Mouse (Mus musculus) monocyte, adult 2 months (primary cell): Measurements from ENCODE around the gene Sptlc3.

ENCODE experiments used
- DNase-seq, 2 experiments: peaks; one replicate each; pipeline ENCODE4 v3.0.0; 2022; ENCODE audit warnings: low spot score in 2 of 2, low read depth in 1 of 2

The Sptlc3 gene

DNA sequence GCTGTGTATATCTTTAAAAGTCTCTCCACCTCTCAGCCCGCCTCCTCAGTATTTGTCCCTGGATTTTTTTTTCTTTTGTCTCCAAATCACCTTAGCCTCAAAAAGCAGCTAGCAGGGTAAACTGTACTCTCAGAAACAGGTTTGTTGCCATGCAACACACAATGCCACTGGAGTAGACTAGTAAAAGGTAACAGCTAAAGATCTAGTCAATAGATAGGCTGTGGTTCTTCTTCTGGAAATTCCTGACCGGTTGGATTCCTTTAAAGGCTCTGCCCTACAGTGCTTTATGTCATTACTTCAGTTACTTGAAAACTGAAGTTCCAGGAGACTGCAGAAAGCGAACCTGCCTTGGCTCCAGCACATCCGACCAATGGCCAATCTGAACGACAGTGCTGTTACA, at the start of gene Sptlc3:
Gene Sptlc3 (plus strand): TSS at position 78 of the 400 bp plus-strand sequence.
- DNase-seq, result no peak

DNA sequence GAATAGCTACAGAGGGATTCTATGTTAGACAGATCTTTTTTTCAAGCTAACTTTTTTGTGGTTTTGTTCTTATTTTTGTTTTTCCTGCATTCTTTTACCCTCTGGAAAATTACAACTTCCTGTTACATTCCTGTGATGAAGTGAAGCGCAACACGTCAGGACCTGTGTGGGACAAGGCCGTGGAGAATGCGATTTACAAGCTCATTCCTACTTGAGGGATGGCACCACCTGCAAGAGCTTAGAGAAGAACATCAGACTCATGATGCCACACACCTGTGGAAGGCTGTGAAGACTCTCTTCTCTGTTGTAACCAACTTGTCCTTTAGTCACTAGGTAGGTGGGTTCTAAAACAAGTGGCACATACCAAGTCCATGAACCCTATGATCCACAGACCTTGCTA, 26.0 kb upstream of the Sptlc3 start:
- DNase-seq, result no peak

DNA sequence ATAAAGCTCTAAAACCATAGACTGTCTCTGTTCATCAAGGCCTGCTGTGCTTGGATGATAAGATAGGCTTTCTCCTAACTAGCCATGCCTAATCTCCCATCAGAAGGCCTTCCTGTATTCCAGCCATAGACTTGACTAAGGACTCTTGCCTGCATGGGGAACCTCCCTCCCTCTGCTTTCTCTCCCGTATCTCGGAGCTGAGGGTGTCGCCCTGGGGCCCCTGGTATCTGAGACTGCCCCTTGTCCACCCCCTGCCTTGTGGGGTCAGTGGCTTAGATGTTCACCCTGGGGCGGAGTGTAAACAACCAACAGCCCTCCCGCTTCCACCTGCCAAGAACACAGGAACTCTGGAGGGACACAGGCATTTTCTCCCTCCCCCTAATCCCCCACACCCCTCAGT, 5.0 kb upstream of the Sptlc3 start:
- DNase-seq, result no peak

DNA sequence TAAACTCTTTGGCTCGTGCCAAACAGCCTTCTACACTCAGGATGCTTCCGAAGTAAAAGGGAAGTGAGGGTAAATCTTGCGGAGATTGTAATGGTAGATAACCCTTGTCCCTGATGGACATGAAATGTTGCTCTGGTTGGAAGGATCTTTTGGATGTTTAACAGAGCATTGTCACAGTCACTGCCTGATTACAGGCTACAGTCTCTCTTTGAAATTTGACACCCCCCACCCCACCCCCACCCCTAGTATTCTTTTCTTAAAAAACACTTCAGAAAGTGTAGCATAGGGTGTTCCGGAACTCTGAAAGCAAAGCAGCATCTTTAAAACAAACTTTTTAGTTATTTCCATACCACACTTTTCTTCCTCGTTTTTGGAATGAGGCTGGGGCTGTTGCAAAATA, 916 bp downstream of the Sptlc3 start:
- no peak for DNase-seq

DNA sequence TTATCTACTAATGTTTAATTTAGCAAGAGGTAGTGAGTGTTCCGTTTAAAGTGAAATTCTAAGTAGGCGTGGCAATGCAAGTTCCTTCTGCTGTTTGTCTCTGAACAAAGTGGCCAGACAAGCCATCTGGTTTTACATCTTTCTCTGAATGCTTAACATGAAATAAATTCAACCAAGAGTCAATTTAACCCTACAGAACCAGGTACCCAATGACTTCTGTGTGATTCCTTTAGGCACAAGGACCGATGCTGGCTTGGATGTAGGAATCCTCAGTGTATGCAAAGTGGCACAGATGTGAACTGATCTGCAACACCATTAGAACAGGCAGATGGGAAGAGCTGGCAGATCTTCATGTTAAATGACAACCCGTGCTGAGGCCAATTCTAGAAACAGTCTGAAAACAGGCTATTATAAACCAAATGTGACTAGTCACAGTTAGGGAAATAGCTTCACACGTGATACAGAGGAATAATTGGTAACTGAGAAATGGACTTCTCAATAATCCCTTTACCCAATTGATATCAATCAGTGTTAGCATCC, 68.3 kb downstream of the Sptlc3 start:
- DNase-seq, result no peak

DNA sequence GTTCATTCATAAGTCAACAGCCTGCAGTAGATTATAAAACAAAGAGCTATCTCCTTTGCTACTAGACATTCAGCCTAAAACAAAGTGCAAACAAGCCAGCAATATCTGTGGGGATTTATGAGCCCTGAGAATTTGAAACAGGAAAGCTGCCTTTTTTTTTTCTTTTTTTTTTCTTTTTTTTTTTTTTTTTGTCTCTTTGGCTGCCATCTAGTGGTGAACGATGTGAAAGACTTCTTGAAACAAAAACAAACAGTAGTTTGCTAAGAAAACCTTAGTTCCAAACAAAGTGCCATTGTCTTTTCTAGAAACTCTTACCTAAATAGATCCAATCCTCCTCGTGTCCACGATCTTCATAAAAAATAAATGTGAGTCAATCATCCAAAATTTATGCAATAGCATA, 85.6 kb downstream of the Sptlc3 start:
- no peak for DNase-seq

DNA sequence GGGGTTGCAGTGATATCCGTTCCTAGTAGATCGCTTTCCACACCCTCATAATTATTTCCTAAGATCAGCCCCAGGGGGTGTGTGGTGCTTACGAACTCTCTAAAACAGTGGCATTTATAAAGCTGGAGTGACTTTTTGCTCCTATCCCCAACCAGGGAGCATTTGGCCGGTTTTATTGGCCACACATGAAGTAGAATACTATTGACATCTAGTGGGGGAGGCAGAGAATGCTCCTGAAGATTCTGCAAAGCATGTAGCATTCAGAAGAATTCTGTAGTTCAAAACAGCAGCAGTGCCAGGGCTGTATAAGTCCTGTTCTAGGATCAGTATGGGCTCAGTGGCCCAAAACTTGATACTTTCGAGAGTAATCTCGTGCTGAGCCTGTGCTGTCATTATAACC, 89.1 kb downstream of the Sptlc3 start:
- DNase-seq, result no peak

DNA sequence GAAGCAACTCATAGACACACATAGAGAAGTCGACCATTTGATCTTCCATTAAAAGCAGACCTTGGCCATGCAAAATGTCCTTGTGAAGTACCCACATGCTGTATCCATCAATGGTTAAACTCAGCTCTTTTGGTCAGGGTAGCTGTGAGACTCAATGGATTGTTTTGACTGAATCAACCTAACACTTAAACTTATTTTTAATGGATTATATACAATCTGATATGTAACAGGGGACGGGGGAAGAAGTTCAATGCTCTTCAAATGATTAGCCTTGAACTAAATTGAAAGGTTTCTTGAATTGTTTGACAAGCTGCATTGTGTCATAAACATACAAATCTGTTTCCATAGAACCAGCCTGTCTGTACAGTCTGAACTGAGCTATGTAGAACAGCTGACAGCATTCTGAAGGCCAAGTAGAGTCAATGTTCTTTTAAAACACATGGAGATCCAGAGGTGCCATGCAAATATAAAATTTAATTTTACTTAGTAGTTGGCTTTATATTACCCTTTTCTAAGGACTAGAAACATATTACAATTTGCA, 94.0 kb downstream of the Sptlc3 start:
- no peak for DNase-seq

DNA sequence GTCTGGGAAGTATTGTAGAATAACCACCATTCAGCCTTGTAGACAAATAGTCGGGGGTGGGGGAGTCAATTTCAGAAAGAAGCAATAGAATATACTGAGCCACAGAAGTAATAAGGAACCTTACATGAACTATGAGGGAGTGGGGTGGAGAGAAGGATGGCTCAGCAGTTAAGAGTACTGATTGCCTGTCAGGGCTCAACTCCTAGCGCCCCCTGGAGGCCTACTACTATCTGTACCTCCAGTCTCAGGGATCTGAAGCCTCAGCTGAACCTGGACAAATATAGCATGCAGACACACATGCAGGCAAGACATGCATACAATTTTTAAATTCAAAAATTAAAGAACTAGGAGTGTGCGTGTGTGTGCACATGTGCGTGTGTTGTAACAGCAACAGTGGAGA, 96.2 kb downstream of the Sptlc3 start:
- no peak for DNase-seq

DNA sequence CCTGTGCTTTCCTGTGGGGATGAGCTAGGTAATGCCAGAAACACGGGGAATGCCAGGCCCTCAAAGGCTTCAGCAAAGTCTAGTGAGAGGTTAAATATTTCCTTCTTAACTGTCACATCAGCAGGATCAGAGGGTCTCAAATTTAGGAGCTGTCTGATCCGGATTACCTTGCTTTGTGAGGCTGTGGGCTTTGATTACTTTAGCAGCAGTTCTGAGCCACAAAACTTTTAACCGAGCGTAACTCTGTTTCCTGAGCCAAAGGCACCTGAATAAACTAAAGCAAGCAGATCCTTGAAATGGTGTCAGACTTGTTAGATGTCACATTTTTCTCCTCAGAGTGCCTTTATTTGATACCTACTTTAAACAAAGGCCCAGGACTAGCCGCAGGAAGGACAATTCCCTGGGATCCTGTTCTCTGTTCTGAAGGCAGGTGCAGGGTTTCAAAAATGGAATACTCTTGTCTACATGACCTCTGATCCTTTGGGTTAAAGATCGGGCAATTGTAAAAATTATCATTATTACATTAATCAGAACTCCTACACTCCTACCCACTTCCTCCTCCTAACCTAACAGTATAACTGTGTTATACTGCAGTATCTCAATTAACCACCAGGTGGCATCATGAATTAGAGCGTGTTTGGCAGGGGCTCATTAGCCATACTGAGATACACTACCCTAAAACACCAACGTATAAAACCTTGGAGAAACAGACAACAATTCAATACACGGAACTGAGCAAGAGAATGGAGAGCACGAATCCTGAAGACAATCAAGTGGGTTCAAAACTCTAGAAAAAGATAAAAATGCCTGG, 97.4 kb downstream of the Sptlc3 start:
- no peak for DNase-seq

DNA sequence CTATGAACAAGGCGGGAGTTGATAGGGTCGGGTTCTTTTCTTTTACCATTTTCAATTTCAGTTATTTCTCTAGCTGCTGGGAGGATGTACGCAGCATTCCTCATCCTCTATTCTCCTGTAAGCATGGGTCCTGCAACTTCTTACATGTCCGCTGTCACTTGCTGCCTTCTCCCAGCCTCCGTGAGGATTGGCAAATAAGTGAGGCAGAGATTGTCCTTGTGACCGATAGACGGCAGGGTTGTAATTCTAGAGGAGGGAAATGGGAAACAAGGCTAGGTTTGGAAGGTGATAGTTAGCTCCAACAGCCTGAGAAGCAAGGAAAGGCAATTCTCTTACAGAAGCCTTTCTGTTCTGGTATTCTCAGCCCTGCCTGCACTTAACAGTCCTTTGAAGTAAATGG, 98.4 kb downstream of the Sptlc3 start:
- no peak for DNase-seq

DNA sequence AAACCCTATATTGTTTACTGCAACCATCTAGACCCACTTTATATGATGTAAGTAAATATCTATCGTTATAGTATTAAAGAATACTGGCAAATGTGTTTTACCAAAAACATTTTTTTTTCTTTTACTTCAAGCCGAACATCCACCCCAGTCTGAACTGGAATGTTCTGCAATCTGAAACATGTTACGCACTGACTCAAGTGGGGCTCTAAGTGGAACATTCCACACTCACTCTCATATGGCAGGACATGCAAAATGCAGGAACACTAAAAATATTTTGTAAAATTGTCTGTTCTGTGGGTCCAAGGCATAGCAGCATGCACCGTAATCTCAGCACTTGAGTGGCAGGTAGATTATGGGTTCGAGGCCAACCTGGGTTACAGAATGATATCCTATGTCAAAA, 103.5 kb downstream of the Sptlc3 start:
- DNase-seq, result no peak

DNA sequence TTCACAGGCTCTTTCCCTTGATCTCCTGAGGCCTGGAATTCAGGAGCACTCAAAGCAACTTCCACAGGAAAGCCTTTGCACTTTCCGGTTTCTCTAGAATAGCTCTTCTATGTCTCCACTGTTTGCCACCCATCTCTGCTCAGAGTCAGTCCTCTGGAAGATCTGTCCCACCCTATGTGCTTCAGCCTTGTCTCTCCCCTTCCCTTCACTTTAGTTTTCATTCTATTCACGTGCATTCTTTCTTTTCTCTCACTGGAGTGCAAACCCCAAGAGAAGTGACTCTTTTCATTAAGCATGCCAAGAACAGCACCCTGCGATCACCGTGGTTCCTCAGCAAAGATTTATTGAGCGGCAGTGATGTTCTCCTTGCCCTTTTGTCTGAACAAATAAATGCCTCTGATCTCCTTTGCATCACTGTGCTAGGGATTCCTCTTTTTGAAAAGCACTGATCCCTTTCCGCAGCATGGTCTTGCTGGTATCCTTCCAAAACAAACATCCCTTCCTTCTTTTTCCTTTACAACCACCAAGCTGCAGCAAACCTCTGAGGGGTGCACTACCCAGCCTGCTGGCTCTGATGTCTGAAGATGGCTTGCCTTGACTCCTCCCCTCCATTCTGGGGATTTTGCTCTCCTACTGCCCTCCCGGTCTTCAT, 108.0 kb downstream of the Sptlc3 start:
- no peak for DNase-seq

DNA sequence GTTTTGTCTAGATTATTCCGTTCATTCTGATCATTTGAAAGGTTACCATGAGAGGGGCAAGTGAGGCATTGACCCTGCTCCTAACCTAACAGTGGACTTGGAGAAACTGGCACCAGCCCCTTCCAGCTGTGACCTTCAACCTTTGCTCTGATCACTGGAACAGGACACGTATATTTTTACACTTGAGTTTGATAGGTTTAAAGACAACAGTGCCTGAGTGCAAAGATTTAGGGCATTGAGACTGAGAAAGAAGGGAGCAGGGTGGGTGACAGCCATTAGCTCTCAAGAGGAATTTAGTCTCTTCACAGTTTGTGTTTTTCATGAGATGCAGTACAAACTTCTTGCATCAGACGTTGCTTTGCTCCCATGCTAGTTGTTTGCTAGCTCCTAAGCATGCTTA, 114.5 kb downstream of the Sptlc3 start:
- no peak for DNase-seq

DNA sequence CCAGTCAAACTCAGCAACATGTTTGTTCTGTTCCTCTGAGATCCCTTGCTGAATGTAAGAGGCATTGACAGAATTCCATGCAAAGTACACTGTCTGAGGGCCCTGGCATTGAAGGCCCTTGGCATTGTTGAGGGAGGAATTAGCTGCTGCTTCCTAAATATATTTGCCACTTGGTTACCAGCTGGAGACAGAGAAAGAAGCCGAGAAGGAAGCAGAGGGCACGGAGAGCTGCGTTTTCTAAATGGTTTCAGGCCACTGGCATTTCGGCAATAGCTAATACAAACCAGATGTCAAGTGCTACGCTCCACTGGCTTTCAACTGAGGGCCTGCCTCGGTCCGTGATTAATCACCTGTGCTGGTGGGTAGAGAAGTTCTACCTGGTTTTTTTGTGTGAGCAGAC, 115.1 kb downstream of the Sptlc3 start:
- DNase-seq, result no peak

DNA sequence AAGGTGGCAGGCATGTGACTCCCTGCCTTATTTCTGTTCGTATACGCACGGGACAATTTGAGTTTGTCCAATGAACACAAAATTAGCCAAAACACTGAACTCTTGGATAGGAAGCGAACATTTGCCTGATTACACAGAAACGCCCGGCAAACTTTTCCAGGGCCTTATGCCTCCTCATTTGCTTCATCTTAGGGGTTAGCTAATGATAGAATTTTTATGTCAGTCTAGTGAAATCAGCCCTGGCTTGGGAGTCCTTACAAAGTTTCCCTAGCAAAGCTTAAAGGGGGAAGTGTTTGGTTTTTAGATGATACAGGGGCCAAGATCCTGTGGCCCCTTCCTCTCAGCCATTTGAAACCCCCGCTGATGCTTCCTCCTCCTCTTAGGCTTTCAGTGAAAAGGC, 115.5 kb downstream of the Sptlc3 start:
- no peak for DNase-seq

DNA sequence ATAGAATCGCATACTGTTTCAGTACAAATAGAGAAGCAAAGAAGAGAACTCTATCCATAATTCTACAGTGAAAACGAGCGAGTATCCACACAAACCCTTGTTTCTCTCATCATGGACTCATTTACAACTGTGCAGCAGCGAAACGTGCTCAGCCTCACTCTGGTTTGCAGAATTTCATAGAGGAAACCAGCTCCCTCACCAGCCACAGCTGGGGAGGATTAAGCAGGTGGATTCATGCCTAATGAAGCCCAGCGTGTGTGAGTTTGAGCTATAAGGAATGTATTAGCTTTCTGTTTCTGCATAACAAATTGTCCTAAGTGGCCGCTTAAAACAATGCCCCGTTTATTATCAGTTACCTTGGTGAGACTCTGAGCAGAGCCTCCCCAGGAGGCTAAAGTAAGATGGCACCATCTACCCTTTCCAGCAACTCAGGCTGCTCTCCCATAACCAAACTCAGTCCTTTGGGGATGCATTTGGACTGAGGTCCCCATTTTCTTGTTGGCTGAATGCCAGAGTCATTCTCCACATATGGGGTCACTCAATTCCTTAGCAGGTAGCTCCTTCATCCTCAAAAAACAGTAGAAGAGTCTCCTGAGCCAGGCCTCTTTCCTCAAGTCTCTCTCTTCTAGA, 116.1 kb downstream of the Sptlc3 start:
- no peak for DNase-seq

DNA sequence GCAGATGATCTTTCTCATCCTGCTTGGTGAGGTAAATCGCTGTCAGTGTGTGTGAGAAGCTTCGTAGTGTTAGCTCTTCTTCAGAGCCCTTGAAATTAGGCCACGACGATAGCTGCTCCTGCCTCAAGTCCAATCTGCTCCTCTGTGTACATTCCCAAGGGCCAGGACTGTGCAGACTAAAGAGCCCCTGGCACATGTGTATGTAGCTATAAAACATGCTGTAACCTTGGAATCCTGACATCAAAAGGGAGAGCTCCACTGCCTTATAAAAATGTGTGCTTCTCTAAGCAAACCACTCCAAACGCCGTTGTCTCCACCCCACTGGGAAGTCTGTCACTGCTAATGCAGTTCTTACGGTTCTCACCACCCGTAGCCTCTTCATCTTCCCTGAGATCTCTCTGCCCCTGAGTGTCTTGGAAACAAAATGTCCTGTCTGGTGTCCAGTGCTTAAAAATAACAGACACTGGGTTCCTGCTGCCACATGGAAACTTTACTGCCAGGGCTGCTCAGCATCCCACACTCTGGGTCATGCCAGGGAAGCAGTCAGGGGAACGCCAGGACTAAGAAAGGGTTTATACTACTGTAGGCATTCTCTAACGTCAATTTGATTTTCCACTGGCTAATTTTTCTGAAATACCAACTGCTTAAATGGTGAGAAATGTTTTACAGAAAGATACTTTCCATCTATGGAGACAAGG, 118.8 kb downstream of the Sptlc3 start:
- no peak for DNase-seq

DNA sequence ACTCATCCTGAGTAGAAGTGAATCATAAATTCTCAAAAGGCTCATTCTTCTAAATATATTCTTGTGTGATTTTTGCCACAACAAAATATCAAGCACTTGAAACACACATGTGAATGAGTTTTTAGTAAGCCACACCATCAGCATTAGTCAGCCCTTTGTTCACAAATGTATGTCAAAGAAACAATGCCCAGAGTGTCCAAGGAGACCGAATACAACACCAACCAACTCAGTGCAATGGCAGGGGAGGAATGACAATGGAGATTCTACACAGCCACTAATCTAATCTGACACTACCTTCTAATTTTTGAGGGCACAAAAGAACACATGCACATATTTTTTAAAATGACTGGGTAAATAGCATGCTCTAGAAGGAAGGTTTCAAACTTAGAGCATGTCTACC, 132.8 kb downstream of the Sptlc3 start:
- no peak for DNase-seq

DNA sequence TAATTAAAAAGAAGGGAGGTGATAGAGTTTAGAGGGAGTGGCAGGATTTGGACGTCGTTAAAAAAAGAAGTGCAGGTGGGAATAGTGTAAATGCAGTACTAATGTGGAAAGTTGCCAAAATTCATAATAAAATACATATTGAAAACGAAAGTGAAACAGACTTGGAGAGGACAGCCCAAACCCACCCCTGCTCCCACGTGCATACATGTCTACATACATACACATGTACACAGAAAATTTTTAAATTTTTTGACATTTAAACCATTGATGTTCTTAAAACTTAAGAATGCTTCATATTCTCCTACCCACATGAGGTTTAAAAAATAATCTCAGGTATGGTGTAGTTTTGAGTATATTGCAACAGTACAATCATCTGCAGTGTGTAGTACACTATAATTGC, 135.0 kb downstream of the Sptlc3 start:
- no peak for DNase-seq

DNA sequence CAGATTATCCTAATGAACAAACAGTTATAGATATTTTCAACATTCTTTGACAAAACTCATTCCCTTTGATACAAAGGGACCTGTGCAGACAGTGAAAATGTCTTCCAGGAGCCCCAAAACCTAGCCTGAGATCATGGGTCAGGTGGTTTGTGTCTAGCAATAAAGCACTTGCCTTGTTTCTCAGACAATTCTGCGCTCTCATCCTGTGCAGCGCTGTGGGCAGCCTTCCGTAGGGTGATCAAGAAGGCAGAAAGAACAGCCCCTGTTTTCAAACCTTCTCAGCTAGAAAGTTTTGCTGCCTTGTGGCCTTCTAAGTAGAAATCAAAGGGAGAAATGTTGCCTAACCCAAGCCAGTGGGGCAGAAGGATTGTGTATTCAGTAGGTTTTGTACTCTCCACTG, 135.9 kb downstream of the Sptlc3 start:
- no peak for DNase-seq
